Mouse (Mus musculus) CH12.LX (cell line): ENCODE measurements around the gene Zbed4.
"Not testable (repeated sequence)": the region's sequence is repeated elsewhere in the genome, so short reads cannot be mapped to it uniquely, and the experiment has no call there.

ENCODE experiments used
- CTCF ChIP-seq, 2 experiments: IDR thresholded peaks in 1 of 2; conservative IDR thresholded peaks in 1 of 2; 2 replicates each; pipeline ENCODE4 v1.5.1; 2011 to 2012; ENCODE audit warnings: low read depth in 2 of 2, low read length in 2 of 2, improper control_type of control experiment in 1 of 2, inconsistent platforms in 1 of 2, mild to moderate bottlenecking in 1 of 2, moderate library complexity in 1 of 2
- ETS1 ChIP-seq: conservative IDR thresholded peaks from 2 replicates; pipeline ENCODE4 v1.6.1; 2012; ENCODE audit warnings: low read depth, mild to moderate bottlenecking, inconsistent platforms, low read length, improper control_type of control experiment, moderate library complexity
- JUN ChIP-seq: IDR thresholded peaks from 2 replicates; pipeline ENCODE4 v1.6.1; 2011; ENCODE audit warnings: low read depth, mild to moderate bottlenecking, low read length, improper control_type of control experiment, moderate library complexity; ENCODE audit not compliant: insufficient read depth
- KAT2A ChIP-seq: IDR thresholded peaks from 2 replicates; pipeline ENCODE4 v1.6.1; 2012; ENCODE audit warnings: low read length, improper control_type of control experiment, inconsistent platforms; ENCODE audit not compliant: insufficient replicate concordance
- NRF1 ChIP-seq: IDR thresholded peaks from 2 replicates; pipeline ENCODE4 v1.6.1; 2014; ENCODE audit warnings: low read depth, mild to moderate bottlenecking, inconsistent platforms, low read length, improper control_type of control experiment, moderate library complexity
- POLR2A ChIP-seq: IDR thresholded peaks from 2 replicates; pipeline ENCODE4 v1.6.1; 2011; ENCODE audit warnings: low read depth, mild to moderate bottlenecking, improper control_type of control experiment, low read length
- USF2 ChIP-seq: conservative IDR thresholded peaks from 2 replicates; pipeline ENCODE4 v1.6.1; 2011; ENCODE audit warnings: low read depth, low read length, improper control_type of control experiment

- TF ChIP-seq CTCF (conservative IDR thresholded peaks at IDR 0.05 in 1 of 2, IDR thresholded peaks at IDR 0.05 in 1 of 2; ENCODE audit: low read depth in 2 of 2, low read length in 2 of 2); JUN; NRF1; USF2; ETS1; POLR2A; KAT2A: not testable (repeated sequence)
Observed at GRCm38 (mm10) chr15:88743371-88743770, 8.1 kb upstream of the Zbed4 start.
